Mouse (Mus musculus): Measurements from ENCODE around the gene Ascc2.
"Not testable (repeated sequence)": the region's sequence is repeated elsewhere in the genome, so short reads cannot be mapped to it uniquely, and the experiment has no call there.

Ascc2 gene

DNA sequence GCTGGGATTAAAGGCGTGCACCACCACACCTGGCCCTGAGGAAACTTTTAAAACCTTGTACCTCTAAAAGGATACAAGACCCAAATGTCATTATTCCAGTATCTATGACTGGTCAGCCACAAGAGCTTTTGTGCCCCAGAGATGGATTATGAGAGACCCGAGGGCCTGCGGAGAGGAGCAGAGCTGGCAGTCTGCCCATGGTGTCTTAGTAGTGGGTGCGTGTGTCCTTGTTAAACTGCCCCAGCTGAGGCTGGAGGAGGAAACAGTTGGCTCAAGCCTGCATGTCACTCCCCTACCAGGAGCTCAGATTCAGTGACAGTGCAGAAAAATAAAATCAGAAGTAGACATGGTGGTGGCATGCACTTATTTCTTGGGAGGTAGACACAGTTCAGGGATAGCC lies 47.5 kb downstream of the Ascc2 start:
- DNase-seq (ENCODE audit: low spot score) = no peak

DNA sequence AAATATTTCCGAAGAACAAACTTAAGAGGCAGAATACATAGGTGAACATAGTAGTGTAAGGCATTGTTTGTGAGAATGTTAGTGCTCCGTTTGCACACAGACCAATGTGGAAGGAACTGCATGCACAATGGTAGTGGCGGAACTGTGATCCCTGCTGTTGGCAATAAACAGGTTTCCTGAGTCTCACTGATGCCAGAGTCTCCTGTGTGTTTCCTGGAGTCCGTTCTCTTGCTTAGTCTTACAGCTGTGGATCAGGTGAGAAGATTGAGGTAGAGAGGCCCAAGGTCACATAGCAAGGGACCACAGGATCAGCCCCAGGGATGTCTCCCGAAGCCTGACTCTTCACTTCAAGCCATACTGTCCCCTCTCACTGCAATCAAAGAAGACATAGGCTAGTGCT lies 48.0 kb downstream of the Ascc2 start:
- no peak for DNase-seq (ENCODE audit: low spot score)

DNA sequence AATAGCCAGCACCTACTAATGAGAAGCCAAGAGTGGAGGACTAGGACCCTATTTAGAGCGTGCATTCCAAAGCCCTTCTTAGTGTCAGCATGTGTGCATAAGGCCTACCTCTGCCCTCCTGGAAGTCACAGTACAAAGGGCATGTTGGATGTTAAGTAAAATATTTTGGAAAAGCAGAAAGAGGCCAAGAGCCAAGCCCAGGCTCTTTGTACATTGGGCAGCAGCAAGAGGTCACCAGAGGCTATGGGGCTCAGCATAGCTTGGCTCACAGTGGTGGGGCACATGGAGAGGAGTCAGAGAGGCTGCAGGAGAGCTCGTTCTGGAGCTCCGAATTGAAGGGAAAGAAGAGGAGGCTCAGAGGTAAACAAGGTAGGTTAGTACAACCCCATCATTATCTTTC lies 49.5 kb downstream of the Ascc2 start:
- DNase-seq (ENCODE audit: low spot score) = no peak

DNA sequence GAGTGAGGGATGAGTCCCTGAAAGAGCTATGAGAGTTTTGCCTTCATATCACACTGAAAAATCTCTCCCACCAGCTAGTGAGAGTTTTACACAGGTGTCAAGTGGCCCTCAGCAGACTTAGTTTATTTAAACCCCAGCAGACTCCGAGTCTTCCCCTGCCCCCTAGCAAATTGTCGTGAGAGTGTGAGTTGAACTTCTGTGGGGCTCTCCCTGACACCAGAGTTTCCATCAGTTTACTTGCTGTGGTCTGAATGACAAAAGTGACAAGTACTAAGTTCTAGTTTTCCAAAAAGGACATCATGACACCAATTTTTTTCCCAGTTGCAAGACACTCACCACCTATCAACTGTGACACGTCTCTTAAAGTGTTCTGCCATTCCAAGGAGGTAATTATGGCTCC lies 50.3 kb downstream of the Ascc2 start:
- DNase-seq (ENCODE audit: low spot score) = no peak

DNA sequence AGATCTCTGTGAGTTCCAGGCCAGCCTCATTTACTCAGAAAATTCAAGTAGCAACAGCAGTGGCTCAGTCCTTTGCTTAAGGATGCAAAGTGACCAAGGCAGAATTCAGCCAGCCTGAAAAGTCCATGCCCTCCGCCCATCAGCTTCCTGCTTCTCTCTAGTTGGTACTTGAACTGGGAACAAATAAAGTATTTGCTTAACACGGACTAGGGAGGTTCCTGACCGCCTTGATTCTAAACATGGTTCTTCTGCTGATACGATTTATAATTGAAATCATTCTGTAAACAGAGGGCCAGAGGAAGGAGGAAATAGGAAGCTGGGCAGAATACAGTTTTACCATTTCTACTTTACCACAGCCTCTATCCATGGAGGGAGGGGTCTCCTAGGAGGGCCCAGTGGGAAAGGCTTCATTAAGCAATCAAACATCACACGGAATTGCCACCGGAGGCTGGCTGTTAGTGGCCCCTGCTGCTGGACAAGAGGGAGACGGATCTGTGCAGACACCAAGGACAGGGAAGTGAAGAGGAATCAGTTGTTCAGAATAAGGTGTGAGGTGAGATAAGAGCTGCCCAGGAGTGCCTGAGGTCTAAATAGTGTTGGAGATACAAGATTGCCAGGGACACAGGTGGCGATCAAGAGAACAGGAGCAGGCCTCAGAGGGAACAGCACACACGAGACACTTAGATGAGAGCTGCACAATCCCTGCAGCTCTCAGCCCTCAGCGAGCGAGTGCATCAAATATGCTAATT lies 51.3 kb downstream of the Ascc2 start:
- DNase-seq (ENCODE audit: low spot score) = no peak

DNA sequence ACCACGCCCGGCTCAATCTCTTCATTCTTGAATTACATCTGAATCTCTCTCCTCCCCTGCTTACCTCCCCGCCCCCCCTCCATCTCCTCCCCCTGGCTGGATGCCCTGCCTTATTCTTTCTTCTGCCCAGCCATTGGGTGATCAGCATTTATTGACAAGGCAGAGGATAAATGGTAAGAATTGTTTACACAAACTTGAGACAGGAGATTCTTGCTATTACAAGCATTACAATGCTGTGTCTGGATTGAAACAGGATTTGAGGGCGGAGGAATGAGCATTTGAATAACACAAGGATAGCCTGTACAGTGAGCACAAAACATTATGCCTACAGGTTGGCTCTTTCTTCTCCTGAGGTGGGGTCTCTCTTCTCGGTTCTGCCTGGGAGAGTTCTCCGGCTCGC lies 52.8 kb downstream of the Ascc2 start:
- no peak for DNase-seq (ENCODE audit: low spot score)

DNA sequence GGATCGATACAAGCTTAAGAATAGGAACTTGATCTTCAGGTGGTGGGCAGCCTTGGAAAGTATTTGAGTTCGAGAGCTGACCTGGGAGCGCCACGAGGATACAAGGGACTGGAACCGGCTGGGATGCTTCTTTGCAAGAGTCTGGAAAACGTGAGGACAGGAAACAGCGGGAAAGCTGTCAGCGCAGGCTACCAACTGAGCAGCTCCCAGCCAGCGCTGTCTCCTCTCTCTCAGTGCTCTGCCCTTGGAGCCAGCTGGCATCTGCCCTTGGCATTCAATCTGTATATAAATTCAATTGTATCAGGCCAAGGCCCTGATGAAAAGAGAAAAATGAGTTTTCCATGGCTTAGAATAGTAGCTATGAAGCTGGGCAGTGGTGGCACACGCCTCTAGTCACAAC lies 53.7 kb downstream of the Ascc2 start:
- no peak for DNase-seq (ENCODE audit: low spot score)

DNA sequence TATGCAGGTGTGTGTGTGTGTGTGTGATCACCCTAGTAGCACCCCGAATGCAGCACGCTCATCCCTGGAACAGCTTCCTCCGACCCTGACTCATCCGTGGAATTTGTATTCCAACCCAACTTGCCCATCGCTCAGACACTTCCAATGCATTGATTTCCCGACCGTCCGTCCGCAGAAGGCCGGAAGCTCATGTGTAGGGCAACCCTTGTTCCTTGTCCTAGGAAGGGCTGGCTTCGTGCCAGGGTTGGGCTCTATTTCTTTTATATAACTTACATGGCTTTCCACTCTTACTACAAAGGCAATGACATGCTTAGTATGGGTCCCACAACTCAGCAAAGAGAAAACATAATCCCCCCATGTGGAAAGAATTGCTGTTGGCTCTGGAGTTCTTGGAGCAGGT lies 54.6 kb downstream of the Ascc2 start:
- no peak for DNase-seq (ENCODE audit: low spot score)

DNA sequence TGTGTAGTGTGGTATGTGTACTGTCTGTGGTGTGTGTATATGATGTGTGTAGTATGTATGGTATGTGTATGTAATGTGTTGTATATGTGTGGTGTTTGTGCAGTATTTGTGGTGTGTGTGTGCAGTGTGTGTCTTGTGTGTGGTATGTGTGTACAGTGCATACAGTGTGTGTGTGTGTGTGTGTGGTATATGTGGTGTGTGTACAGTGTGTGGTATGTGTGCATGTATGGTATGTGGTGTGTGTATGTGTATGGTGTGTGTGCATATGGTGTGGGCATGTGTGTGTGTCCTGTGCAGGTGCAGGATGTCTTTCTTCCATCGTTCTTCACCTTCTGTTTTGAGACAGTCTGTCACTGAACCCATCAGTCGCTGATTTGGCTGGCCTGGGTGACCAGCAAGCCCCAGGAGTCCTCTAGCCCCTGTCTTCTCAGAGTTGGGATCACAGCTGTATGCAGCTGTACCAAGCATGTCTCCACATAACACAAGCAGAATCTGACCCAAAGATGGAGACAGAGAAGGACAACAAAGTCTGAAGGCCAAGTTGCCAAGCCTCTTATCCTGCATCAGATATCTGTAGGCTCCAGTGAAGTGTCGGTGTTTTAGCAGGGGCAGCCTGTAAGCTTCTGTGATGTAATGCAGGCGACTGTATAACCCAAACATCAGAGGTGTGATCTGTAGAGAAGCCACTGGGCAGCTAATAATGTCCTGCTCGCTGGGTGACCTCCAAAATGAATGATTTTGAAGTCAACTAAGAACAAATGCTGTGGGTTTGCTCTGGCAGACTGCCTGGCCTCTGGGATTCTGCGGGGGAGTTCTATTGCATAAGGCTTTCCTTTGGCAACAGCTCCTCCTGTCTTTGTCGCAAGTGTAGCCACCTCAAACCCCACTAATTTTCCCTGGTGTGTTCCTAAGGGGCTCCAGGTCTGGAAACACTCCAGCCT lies 59.8 kb downstream of the Ascc2 start:
- DNase-seq (ENCODE audit: low spot score) = peak; percentile 61

DNA sequence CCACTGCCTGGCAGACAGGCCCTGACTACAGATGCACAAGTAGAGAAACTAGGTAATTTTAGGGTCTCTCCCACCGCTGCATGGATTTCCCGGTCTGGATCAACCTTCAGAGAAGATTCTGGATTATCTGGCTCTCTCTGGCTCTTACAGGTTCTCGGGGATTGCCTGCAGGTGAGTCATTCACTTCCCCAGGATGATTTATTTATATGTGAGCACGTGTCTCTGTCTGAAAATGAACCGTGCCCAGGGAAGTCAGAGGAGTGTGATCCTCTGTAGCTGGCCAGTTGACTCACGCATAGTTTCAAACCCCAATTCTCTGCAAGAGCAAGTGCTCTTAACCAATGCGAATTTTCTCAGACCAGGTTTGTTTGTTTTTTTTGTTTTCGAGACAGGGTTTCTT lies 63.2 kb downstream of the Ascc2 start:
- no peak for DNase-seq (ENCODE audit: low spot score)

DNA sequence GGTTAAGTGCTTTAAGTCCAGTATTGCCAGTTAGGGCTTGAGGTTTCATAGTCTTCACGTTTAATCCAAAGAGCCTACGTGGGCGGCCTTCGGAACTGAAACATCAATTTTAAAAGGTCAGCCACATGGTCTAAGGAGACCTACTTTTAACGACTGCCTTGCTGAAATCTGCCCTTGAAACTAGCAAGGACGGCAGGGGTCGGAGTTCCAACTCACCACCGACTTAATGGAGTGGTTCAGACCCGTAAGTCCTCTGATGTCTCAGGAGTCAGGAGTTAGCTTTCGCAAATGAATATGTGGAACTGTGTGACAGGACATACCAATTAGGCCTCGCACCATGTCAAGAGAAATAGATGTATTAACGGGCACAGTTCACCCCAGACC lies 66.1 kb downstream of the Ascc2 start:
- no peak for DNase-seq (ENCODE audit: low spot score)

DNA sequence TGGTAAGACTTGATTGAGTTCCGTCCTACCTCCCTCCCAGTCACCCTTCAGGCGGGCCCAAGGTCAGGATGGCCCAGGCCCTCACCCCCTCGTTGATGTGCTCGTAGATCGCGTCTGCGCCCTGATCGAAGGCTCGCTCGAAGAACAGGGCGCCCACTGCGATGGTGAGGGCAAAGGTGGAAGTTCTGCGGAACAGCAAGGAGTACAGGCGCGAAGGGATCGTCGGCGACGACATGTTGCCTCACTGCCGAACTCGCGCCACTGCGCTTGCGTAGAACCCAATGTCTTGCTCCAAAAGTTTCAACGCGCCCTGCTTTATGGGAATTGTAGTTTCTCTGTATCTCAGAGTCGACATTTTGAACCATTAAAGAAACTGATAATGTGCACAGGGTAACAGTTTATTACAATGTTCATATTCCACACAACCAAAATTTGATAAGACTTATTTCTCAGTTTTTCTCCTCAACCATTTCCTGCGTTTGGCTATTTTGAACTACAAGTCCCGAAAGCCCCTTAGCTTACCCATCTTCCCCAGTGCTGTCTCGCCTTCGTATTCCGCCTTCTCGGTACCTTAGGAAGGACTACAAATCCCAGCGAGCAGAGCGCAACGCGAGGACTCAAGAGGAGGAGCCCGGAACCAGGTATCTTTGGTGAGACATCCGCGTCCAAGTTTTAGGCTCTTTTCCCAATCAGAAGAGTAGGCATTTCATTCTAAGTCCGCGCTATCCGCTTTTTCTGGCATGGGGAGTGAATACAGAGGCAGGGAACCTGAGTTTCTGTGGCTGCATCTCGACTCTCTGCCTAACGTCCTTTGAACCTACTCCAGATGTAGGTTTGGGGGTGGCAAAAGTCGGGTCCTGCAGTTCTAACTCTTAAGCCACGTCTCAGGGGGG lies 66.8 kb downstream of the Ascc2 start, which contains the start of the genes Uqcr10 and Zmat5:
TSS of gene Uqcr10 (minus strand) at position 271 of the 893 bp plus-strand sequence.
TSS of gene Zmat5 (plus strand) at position 607 of the 893 bp plus-strand sequence.
- peak; percentile 91 for DNase-seq (ENCODE audit: low spot score)

DNA sequence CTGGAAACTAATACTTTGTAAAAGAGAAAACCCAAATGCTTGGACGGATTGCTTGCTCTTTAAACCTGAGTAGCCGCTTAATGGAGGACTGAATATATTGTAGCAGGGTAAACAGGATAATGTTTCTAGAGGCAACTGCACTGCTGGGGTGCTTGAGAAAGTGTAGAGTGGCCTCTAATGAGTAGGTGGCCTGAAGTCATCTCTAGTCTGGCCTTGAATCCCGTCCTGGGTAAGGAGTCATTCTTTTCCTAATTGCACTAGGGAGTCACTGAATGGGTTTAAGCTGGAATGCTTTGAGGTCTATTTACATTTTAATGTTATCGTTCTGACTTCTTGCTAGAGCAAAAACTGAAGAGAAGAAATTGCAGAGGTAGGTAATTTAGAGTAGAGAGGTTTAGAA lies 67.6 kb downstream of the Ascc2 start:
- DNase-seq (ENCODE audit: low spot score) = no peak

DNA sequence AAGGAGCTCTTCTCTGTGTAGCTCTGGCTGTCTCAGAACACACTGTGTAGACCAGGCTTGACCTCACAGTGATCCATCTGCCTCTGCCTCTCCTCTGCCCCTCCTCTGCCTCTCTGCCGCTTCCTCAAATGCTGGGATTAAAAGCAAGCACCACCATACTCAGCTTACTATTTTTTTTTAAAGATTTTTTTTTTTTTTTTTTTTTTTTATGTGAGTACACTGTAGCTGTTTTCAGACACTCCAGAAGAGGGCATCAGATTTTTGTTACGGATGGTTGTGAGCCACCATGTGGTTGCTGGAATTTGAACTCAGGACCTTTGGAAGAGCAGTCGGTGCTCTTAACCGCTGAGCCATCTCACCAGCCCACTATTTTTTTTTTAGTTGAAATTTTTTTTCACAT lies 72.6 kb downstream of the Ascc2 start:
- DNase-seq (ENCODE audit: low spot score) = not testable (repeated sequence)

DNA sequence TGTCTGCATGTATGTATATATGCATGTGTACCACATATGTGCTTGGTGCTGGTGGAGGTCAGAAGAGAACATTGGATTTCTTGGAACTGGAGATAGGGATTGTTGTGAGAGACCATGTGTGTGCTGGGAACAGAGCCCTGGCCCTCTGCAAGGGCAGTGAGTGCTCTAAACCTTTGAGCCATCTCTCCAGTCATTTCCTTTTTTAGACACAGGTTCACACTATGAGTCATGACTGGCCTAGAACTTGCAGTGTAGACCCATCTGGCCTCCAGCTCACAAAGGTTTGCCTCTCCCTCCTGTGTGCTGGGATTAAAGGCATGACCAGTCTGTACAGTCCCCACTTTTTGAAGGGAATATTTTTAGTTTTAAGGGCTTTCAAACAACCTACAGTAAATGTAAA lies 75.3 kb downstream of the Ascc2 start:
- DNase-seq (ENCODE audit: low spot score) = no peak

DNA sequence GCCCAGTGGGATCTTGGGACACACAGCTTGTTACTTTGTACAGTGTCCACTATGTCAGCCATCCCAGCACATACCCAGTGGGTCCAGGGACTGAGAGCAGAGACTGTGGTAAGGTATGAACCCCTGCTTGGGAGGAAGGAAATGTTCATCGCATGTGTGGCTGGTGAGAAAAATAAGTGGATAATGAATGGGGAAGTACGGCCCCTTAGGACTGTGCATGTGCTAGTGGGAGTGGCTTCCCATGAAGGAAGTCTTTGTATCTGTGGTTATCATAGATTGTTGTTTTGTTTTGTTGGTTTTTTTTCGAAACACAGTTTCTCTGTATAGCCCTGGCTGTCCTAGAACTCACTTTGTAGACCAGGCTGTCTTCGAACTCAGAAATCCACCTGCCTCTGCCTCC lies 77.2 kb downstream of the Ascc2 start:
- no peak for DNase-seq (ENCODE audit: low spot score)

DNA sequence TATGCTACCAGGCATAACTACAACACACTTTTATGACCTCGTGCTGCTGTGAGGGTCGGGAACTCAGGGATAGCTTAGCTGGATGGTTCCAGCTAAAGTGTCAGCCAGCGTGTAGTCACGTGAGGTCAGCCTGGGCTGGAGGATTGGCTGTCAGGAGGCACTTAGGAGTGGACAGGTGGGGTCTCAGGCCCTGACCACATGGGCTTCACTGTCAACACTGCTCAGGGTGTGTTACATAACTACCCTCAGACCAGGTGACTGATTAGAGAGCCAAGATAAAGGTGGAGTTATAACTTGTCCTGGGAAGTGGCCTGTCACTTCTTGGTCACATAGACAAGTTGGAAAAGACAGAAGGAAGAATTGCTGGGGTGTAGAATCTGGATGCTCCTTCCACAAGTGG lies 78.0 kb downstream of the Ascc2 start:
- DNase-seq (ENCODE audit: low spot score) = no peak

DNA sequence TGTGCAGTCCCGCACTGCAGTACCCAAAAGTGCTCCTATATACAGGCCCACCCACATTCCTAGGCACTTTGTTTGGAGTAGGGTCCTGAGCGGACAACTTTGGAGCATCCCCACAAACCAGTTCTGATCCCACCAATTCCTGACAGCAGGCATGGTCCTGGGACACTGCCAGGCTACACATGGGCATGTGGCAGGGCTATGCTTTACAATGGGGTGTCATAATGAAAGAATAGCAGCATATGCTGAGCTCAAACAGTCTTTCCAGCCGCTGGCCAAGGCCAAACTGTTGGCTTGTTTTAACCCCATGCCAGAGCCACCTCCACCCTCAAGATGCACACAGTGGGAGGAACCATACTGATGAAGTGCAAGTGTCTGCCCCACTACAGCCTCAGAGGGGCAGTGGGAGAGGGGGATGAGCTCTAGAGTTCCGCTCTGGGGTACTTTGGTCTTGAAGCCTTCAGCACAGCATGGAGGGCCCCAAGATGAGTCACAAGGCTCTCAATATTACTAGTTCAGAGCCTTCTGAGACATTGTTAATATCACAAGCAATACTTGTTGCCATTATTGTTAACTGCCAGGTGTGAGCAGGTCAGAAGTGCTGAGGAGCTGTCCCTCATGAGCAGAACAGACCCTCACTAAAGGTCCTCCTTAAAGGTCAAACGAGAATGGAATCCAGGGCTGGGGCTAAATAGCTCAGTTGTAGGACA lies 79.1 kb downstream of the Ascc2 start:
- no peak for DNase-seq (ENCODE audit: low spot score)

DNA sequence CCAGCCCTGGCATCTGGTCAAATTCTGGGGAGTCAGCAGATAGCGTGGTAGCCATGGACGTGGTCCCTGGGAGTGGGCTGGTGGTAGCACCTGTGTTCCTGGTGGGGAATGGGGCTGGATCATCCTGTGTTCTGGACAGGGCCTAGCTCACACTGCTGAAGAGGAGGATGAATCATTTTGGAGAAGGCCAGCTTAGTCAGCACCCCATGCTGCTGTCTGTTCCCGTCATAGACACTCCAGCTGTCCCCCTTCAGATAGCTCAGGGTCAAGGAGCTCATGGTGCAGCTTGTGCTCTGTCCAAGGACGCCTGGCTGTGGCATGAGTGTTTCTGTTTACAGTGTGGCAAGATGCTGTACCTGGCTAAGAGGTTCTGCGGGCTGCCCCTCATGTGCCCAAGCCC lies 81.0 kb downstream of the Ascc2 start:
- DNase-seq (ENCODE audit: low spot score) = no peak

DNA sequence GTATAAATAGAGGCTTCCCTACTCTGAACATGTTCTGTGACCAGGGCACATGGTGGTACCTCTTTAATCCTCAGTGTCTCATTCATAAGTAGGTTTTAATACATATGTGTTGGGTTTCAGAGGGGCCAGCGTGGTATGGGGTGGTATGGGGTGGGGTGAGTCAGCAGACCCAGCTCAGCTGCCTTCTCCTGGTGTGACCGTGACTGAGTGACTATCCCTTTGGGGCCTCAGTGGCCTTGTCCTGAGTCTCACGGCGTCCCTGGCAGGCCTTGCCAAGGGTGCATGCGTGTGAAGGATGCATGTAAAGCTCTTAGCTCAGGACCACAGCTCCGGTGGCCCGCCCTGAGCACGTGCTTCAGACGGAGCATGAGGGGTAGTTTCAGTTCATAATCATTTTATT lies 82.4 kb downstream of the Ascc2 start:
- DNase-seq (ENCODE audit: low spot score) = no peak

DNA sequence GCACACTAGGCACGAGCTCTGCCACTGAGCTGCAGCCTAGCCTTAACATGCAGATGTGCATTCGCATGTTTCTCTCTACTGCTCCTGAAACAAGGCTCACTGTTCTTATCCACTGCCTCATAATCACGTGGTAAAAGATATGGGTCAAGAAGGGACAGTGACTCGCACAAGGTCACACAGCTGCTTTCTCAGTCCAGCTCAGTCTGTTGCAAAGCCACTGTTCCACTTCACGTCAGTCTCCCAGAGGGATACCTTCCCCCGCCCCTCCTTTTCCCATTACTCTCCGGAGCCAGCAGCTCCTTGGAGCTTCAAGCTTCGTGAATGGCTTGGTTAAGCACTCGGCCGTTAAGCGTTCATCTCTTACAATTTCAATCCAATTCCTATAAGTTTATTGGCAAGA lies 82.8 kb downstream of the Ascc2 start:
- DNase-seq (ENCODE audit: low spot score) = no peak
